Mouse (Mus musculus) limb, embryonic 14.5 days (tissue): ENCODE data around the gene Elmod1. TPM values are rescaled to one million over a fixed set of nuclear protein-coding genes. Genes with fewer than 3 reads are reported as not detected.

Experiments
- ATAC-seq: fragments of 200-750 bp; cut with Nextera tagmentation; 2 replicates; pipeline ENCODE4 v1.8.0; 2017; ENCODE audit warnings: low read depth, moderate number of reproducible peaks, moderate TSS enrichment; ENCODE audit not compliant: low FRiP score
- DNase-seq: peaks from one replicate; pipeline ENCODE4 v3.0.0-alpha.2; 2015; ENCODE audit warnings: low spot score
- H3K27ac ChIP-seq: fragments of 300-500 bp; sonication (generic); replicated peaks from 2 replicates; pipeline ENCODE4 v1.5.1; 2014; ENCODE audit warnings: low read depth, mild to moderate bottlenecking, low read length, moderate library complexity, mixed read lengths
- H3K27me3 ChIP-seq: fragments of 300-500 bp; sonication (generic); 2 replicates; pipeline ENCODE4 v1.6.1; 2014; ENCODE audit warnings: low read length, mixed read lengths; ENCODE audit not compliant: control insufficient read depth, insufficient read depth
- H3K36me3 ChIP-seq: fragments of 300-500 bp; sonication (generic); 2 replicates; pipeline ENCODE4 v1.6.1; 2014; ENCODE audit warnings: mild to moderate bottlenecking, low read length, moderate library complexity, mixed read lengths; ENCODE audit not compliant: control insufficient read depth, insufficient read depth
- H3K4me1 ChIP-seq: fragments of 300-500 bp; sonication (generic); 2 replicates; pipeline ENCODE4 v1.6.1; 2014; ENCODE audit warnings: antibody characterized with exemption, low read length, mixed read lengths; ENCODE audit not compliant: control insufficient read depth, insufficient read depth
- H3K4me2 ChIP-seq: fragments of 300-500 bp; sonication (generic); replicated peaks from 2 replicates; pipeline ENCODE4 v1.6.1; 2014; ENCODE audit warnings: low read depth, mild to moderate bottlenecking, low read length, moderate library complexity; ENCODE audit not compliant: severe bottlenecking
- H3K4me3 ChIP-seq: fragments of 300-500 bp; sonication (generic); replicated peaks from 2 replicates; pipeline ENCODE4 v1.5.1; 2014; ENCODE audit warnings: low read length
- H3K9ac ChIP-seq: fragments of 300-500 bp; sonication (generic); 2 replicates; pipeline ENCODE4 v1.6.1; 2014; ENCODE audit warnings: mild to moderate bottlenecking, low read depth, low read length, moderate library complexity; ENCODE audit not compliant: severe bottlenecking
- H3K9me3 ChIP-seq: fragments of 300-500 bp; sonication (generic); 2 replicates; pipeline ENCODE4 v1.6.1; 2016; ENCODE audit warnings: low read length; ENCODE audit not compliant: control insufficient read depth
- POLR2A ChIP-seq: fragments of 200-500 bp; IDR thresholded peaks from 2 replicates; pipeline ENCODE4 v1.8.0; 2012; ENCODE audit warnings: inconsistent platforms, mild to moderate bottlenecking, moderate library complexity, borderline replicate concordance; ENCODE audit not compliant: insufficient read depth, insufficient read length; ENCODE audit errors: extremely low read depth
- WGBS: fragments of 180-500 bp; shearing (Covaris S2); extraction: QIAGEN DNeasy Blood & Tissue Kit; methylation state at CpG from one replicate; pipeline ENCODE4 v1.1.7; 2014; 5-methylcytosine and 5-hydroxymethylcytosine counted together
- polyA plus RNA-seq, 2 experiments: library from polyadenylated mRNA; depleted of rRNA in 1 of 2; stranded (reverse) in 1 of 2; unstranded in 1 of 2; fragments of >200 nt; fragmentation: Nextera tagmentation in 1 of 2; extraction: Ambion mirVana in 1 of 2; gene quantifications; 2 replicates each; pipeline versions ENCODE4 v1.2.1 to v1.2.3; 2012 to 2014

Elmod1 gene
- polyA plus RNA-seq, 2 experiments = 0.77 to 1.4 TPM

GRCm38 (mm10) chr9:53984868-53985267, 9.8 kb upstream of the Elmod1 start:
- H3K4me2 ChIP-seq = no peak overlapping the region
- ATAC-seq = no peak

GRCm38 (mm10) chr9:53974328-53975121, 576 bp downstream of the Elmod1 start:
- H3K4me3 ChIP-seq = peak overlapping the region; percentile 51
- peak overlapping the region; percentile 94 for H3K4me2 ChIP-seq
- no peaks in the 10 kb centered on the region for H3K9me3 ChIP-seq
- H3K27ac ChIP-seq = no peak overlapping the region
- peak overlapping the region; percentile 38 for H3K9ac ChIP-seq
- DNase-seq (no peak), ATAC-seq (no peak)
- peaks cover 10% of the 10 kb centered on the region for H3K4me1 ChIP-seq
- no peaks in the 10 kb centered on the region for H3K36me3 ChIP-seq
- peaks cover 22% of the 10 kb centered on the region for H3K27me3 ChIP-seq
- under 1% methylated on average over 42 of the region's 42 CpGs for WGBS
- no peak for TF ChIP-seq POLR2A

More at GRCm38 (mm10) chr9:53984868-53985267, 9.8 kb upstream of the Elmod1 start:
- Histone ChIP-seq H3K9me3 (no peaks in the 10 kb centered on the region), H3K27ac (no peak overlapping the region), H3K9ac (no peak overlapping the region), H3K4me3 (no peak overlapping the region), H3K27me3 (no peaks in the 10 kb centered on the region), H3K4me1 (no peaks in the 10 kb centered on the region), H3K36me3 (no peaks in the 10 kb centered on the region)
- no peak for TF ChIP-seq POLR2A
- 35% methylated on average over 9 of the region's 9 CpGs for WGBS
- peak; percentile 29 for DNase-seq

GRCm38 (mm10) chr9:53973929-53974327, 1.2 kb downstream of the Elmod1 start:
- ATAC-seq = no peak
- H3K4me2 ChIP-seq = peak overlapping the region; percentile 94
- peak overlapping the region; percentile 51 for H3K4me3 ChIP-seq
- no peak for DNase-seq
- TF ChIP-seq POLR2A = no peak
- no peaks in the 10 kb centered on the region for H3K9me3 ChIP-seq
- H3K36me3 ChIP-seq = no peaks in the 10 kb centered on the region
- H3K9ac ChIP-seq = no peak overlapping the region
- H3K27ac ChIP-seq = no peak overlapping the region
- H3K4me1 ChIP-seq = peaks cover 10% of the 10 kb centered on the region
- WGBS = 16% methylated on average over 13 of the region's 13 CpGs
- peaks cover 22% of the 10 kb centered on the region for H3K27me3 ChIP-seq

- ATAC-seq (no peak), DNase-seq (no peak)
- Histone ChIP-seq H3K36me3 (no peaks in the 10 kb centered on the region), H3K9ac (no peak overlapping the region), H3K9me3 (no peaks in the 10 kb centered on the region), H3K4me2 (no peak overlapping the region), H3K4me1 (peaks cover 10% of the 10 kb centered on the region), H3K27me3 (peaks cover 22% of the 10 kb centered on the region), H3K4me3 (no peak overlapping the region), H3K27ac (no peak overlapping the region)
- WGBS = 53% methylated on average over 5 of the region's 5 CpGs
- no peak for TF ChIP-seq POLR2A
These were observed 1.9 kb downstream of the Elmod1 start for GRCm38 (mm10) chr9:53973241-53973640.

GRCm38 (mm10) chr9:53972358-53972757, 2.7 kb downstream of the Elmod1 start:
- Histone ChIP-seq H3K36me3 (no peaks in the 10 kb centered on the region), H3K27ac (no peak overlapping the region), H3K9ac (no peak overlapping the region), H3K4me2 (no peak overlapping the region), H3K4me3 (no peak overlapping the region), H3K4me1 (peaks cover 10% of the 10 kb centered on the region), H3K27me3 (peaks cover 22% of the 10 kb centered on the region), H3K9me3 (no peaks in the 10 kb centered on the region)
- no peak for TF ChIP-seq POLR2A
- no peak for DNase-seq
- no peak for ATAC-seq
